Comparison of ENCODE assay signal across 8 mouse cellular contexts in genomic region chr5:142819385-142820275, GRCm38 (mm10). TPM values are rescaled to one million over a fixed set of nuclear protein-coding genes. Genes with fewer than 3 reads are reported as not detected.
DNase-seq lines count a peak whose midpoint lies in the region; ATAC-seq and TF ChIP-seq lines count a peak whose summit lies in the region.

No protein-coding gene starts in this region.

- H3K4me2 ChIP-seq in embryonic facial prominence, embryonic 13.5 days, result peak overlapping the region; percentile 97
- H3K4me2 ChIP-seq in heart, embryonic 11.5 days, result peak overlapping the region; percentile 80
- peak overlapping the region; percentile 64 for H3K4me2 ChIP-seq in kidney, embryonic 14.5 days (replicated peaks; ENCODE audit: low read depth, low read length)
- peak overlapping the region; percentile 75 for H3K4me2 ChIP-seq in limb, embryonic 15.5 days
- peak overlapping the region; percentile 92 for H3K4me2 ChIP-seq in myocyte (ENCODE audit: low read depth)

- no peak for ATAC-seq in embryonic facial prominence, embryonic 13.5 days (ENCODE audit: insufficient number of reproducible peaks, insufficient read depth, low FRiP score, low TSS enrichment, low read depth)
- ATAC-seq in heart, embryonic 11.5 days (replicated peaks; ENCODE audit: insufficient number of reproducible peaks, low FRiP score, low TSS enrichment), result no peak
- no peak for ATAC-seq in kidney, embryonic 14.5 days (ENCODE audit: low FRiP score, low TSS enrichment)
- ATAC-seq in limb, embryonic 15.5 days (ENCODE audit: insufficient number of reproducible peaks, low FRiP score, low TSS enrichment, low read depth), result 0 out of 2 replicates have a peak, but pooled peaks have one; percentile 12

- H3K36me3 ChIP-seq in embryonic facial prominence, embryonic 13.5 days, result peaks cover 6% of the 10 kb centered on the region
- no peaks in the 10 kb centered on the region for H3K36me3 ChIP-seq in heart, embryonic 11.5 days (ENCODE audit: control insufficient read depth, insufficient read depth, low read length)
- H3K36me3 ChIP-seq in kidney, embryonic 14.5 days (ENCODE audit: control insufficient read depth, insufficient read depth, low read length), result no peaks in the 10 kb centered on the region
- H3K36me3 ChIP-seq in limb, embryonic 15.5 days, result no peaks in the 10 kb centered on the region
- no peaks in the 10 kb centered on the region for H3K36me3 ChIP-seq in myocyte (ENCODE audit: control insufficient read depth, insufficient read depth)

- under 1% methylated on average over 36 of the region's 36 CpGs for WGBS in embryonic facial prominence, embryonic 13.5 days
- under 1% methylated on average over 34 of the region's 36 CpGs for WGBS in heart, embryonic 11.5 days (ENCODE audit: insufficient replicate concordance)
- under 1% methylated on average over 36 of the region's 36 CpGs for WGBS in kidney, embryonic 14.5 days
- under 1% methylated on average over 36 of the region's 36 CpGs for WGBS in limb, embryonic 15.5 days

- peaks cover 20% of the 10 kb centered on the region for H3K4me1 ChIP-seq in embryonic facial prominence, embryonic 13.5 days
- peaks cover 9% of the 10 kb centered on the region for H3K4me1 ChIP-seq in heart, embryonic 11.5 days (ENCODE audit: control insufficient read depth, insufficient read depth, low read length)
- peaks cover 17% of the 10 kb centered on the region for H3K4me1 ChIP-seq in kidney, embryonic 14.5 days (ENCODE audit: control insufficient read depth, insufficient read depth, low read length)
- H3K4me1 ChIP-seq in limb, embryonic 15.5 days, result peaks cover 27% of the 10 kb centered on the region

- H3K4me3 ChIP-seq in embryonic facial prominence, embryonic 13.5 days, result peak overlapping the region; percentile 98
- H3K4me3 ChIP-seq in heart, embryonic 11.5 days (ENCODE audit: low read depth, low read length), result peak overlapping the region; percentile 97
- H3K4me3 ChIP-seq in kidney, embryonic 14.5 days (ENCODE audit: low read length), result peak overlapping the region; percentile 96
- peak overlapping the region; percentile 67 for H3K4me3 ChIP-seq in limb, embryonic 15.5 days
- H3K4me3 ChIP-seq in myocyte, result peak overlapping the region; percentile 99

- no peaks in the 10 kb centered on the region for H3K9me3 ChIP-seq in embryonic facial prominence, embryonic 13.5 days
- no peaks in the 10 kb centered on the region for H3K9me3 ChIP-seq in heart, embryonic 11.5 days (replicated peaks; ENCODE audit: control insufficient read depth, low read length)
- H3K9me3 ChIP-seq in kidney, embryonic 14.5 days (ENCODE audit: control insufficient read depth, low read length), result no peaks in the 10 kb centered on the region
- H3K9me3 ChIP-seq in limb, embryonic 15.5 days, result no peaks in the 10 kb centered on the region

- peak overlapping the region; percentile 100 for H3K9ac ChIP-seq in embryonic facial prominence, embryonic 13.5 days
- peak overlapping the region; percentile 100 for H3K9ac ChIP-seq in heart, embryonic 11.5 days (ENCODE audit: low read depth, low read length)
- peak overlapping the region; percentile 87 for H3K9ac ChIP-seq in kidney, embryonic 14.5 days (ENCODE audit: low read depth, low read length)
- H3K9ac ChIP-seq in limb, embryonic 15.5 days, result peak overlapping the region; percentile 82

- H3K27ac ChIP-seq in embryonic facial prominence, embryonic 13.5 days, result peak overlapping the region; percentile 100
- H3K27ac ChIP-seq in heart, embryonic 11.5 days (ENCODE audit: low read depth, low read length), result peak overlapping the region; percentile 100
- H3K27ac ChIP-seq in kidney, embryonic 14.5 days (ENCODE audit: low read depth, low read length), result peak overlapping the region; percentile 100
- peak overlapping the region; percentile 100 for H3K27ac ChIP-seq in limb, embryonic 15.5 days

- TF ChIP-seq POLR2A in myocyte (IDR thresholded peaks at IDR 0.05; ENCODE audit: insufficient read length, low read depth), result peak; percentile 57

- peak overlapping the region; percentile 96 for H3ac ChIP-seq in myocyte (ENCODE audit: control insufficient read depth, insufficient read length)

- H3K27me3 ChIP-seq in embryonic facial prominence, embryonic 13.5 days, result no peaks in the 10 kb centered on the region
- H3K27me3 ChIP-seq in heart, embryonic 11.5 days (ENCODE audit: control insufficient read depth, insufficient read depth, low read length), result no peaks in the 10 kb centered on the region
- no peaks in the 10 kb centered on the region for H3K27me3 ChIP-seq in kidney, embryonic 14.5 days (ENCODE audit: control insufficient read depth, insufficient read depth, low read length)
- H3K27me3 ChIP-seq in limb, embryonic 15.5 days, result no peaks in the 10 kb centered on the region
- no peaks in the 10 kb centered on the region for H3K27me3 ChIP-seq in myocyte (ENCODE audit: control insufficient read depth, insufficient read depth, insufficient read length)

- H3K79me2 ChIP-seq in myocyte (ENCODE audit: control insufficient read depth, insufficient read depth), result peaks cover 47% of the 10 kb centered on the region

- peak; percentile 52 for DNase-seq in urinary bladder, adult 2 months (ENCODE audit: low spot score)
- DNase-seq in urinary bladder, postnatal 10 days (ENCODE audit: low spot score), result no peak
- peak; percentile 77 for DNase-seq in testis, postnatal 10 days (ENCODE audit: low spot score)

TF ChIP-seq in myocyte, 11 proteins besides CTCF, POLR2A, EP300 and RAD21:
- TF ChIP-seq MAX (IDR thresholded peaks at IDR 0.05; ENCODE audit: low read depth) (no peak), POLR2AphosphoS2 (IDR thresholded peaks at IDR 0.05; ENCODE audit: insufficient read length, low read depth) (peak; percentile 59), SRF (IDR thresholded peaks at IDR 0.05; ENCODE audit: control insufficient read depth, insufficient read length, low read depth) (no peak)

RNA-seq across cellular contexts. Expression of gene Tnrc18, which starts 2.2 kb away (rescaled TPM):
- 21.4 and 49.1 TPM in 2 replicates for polyA plus RNA-seq in urinary bladder, adult 2 months (2012; rRNA removed)
- polyA plus RNA-seq in embryonic facial prominence, embryonic 13.5 days (2015; fragmentation: Nextera tagmentation; extraction: Ambion mirVana), result 44.0 and 55.7 TPM in 2 replicates
- polyA plus RNA-seq in heart, embryonic 11.5 days (2014; fragmentation: Nextera tagmentation; extraction: Ambion mirVana), result 23.5 and 24.4 TPM in 2 replicates
- polyA plus RNA-seq in kidney, embryonic 14.5 days (2014; fragmentation: Nextera tagmentation; extraction: Ambion mirVana), result 32.7 and 41.1 TPM in 2 replicates
- 25.1 and 32.0 TPM in 2 replicates for polyA plus RNA-seq in limb, embryonic 15.5 days (2015; fragmentation: Nextera tagmentation; extraction: Ambion mirVana)
- 26.2 TPM for polyA plus RNA-seq in myocyte (2012; fragmentation: generic; extraction: Trizol)
